Mouse (Mus musculus): ENCODE data around the gene Nckap5l.

GRCm38 (mm10) chr15:99440816-99441457 is 16.6 kb downstream of the Nckap5l start:
- no peak for TF ChIP-seq EP300 (IDR thresholded peaks at IDR 0.05; ENCODE audit: insufficient read depth, low read depth, low read length)
- no peak for TF ChIP-seq CTCF (IDR thresholded peaks at IDR 0.05)
- no peak for TF ChIP-seq POLR2A (IDR thresholded peaks at IDR 0.05; ENCODE audit: insufficient read depth, low read depth, low read length)
